Mouse (Mus musculus) brain, embryonic 18.5 days (tissue): ENCODE data around the gene Trim8.

Experiments
- DNase-seq: peaks from one replicate; pipeline ENCODE4 v3.0.0-alpha.2; 2012; ENCODE audit warnings: low read depth, low spot score

The Trim8 gene

GRCm38 (mm10) chr19:46479306-46480075, 22.0 kb upstream of the Trim8 start:
- DNase-seq = no peak

- no peak for DNase-seq
Measured at GRCm38 (mm10) chr19:46480624-46481345, 20.7 kb upstream of the Trim8 start.

- no peak for DNase-seq
Measured at GRCm38 (mm10) chr19:46481352-46481751, 20.1 kb upstream of the Trim8 start.

- DNase-seq = no peak
Measured at GRCm38 (mm10) chr19:46481756-46482155, 19.7 kb upstream of the Trim8 start.

GRCm38 (mm10) chr19:46482896-46483516, 18.5 kb upstream of the Trim8 start:
- DNase-seq = no peak

- no peak for DNase-seq
Measured at GRCm38 (mm10) chr19:46483701-46484328, 17.7 kb upstream of the Trim8 start.

- DNase-seq = no peak
Measured at GRCm38 (mm10) chr19:46484518-46484917, 17.0 kb upstream of the Trim8 start.

GRCm38 (mm10) chr19:46485847-46486246, 15.7 kb upstream of the Trim8 start:
- DNase-seq = no peak

- DNase-seq = no peak
Measured at GRCm38 (mm10) chr19:46486709-46487108, 14.8 kb upstream of the Trim8 start.

- DNase-seq = no peak
Measured at GRCm38 (mm10) chr19:46489448-46489847, 12.1 kb upstream of the Trim8 start.

- no peak for DNase-seq
Measured at GRCm38 (mm10) chr19:46490634-46491033, 10.9 kb upstream of the Trim8 start.

GRCm38 (mm10) chr19:46495136-46495535, 6.4 kb upstream of the Trim8 start:
- DNase-seq = no peak

- no peak for DNase-seq
Measured at GRCm38 (mm10) chr19:46497230-46497629, 4.3 kb upstream of the Trim8 start.

- DNase-seq = no peak
Measured at GRCm38 (mm10) chr19:46499539-46499835, 2.0 kb upstream of the Trim8 start.

- DNase-seq = peak; percentile 100
Measured at GRCm38 (mm10) chr19:46499836-46500580, 1.5 kb upstream of the Trim8 start.

- DNase-seq = no peak
Measured at GRCm38 (mm10) chr19:46500581-46501341, 741 bp upstream of the Trim8 start.

- no peak for DNase-seq
Measured at GRCm38 (mm10) chr19:46502069-46502455, 560 bp downstream of the Trim8 start.

- DNase-seq = no peak
Measured at GRCm38 (mm10) chr19:46502471-46503166, 1.1 kb downstream of the Trim8 start.

- no peak for DNase-seq
Measured at GRCm38 (mm10) chr19:46503351-46504084, 2.0 kb downstream of the Trim8 start.
